Mouse (Mus musculus) limb, embryonic 11.5 days (tissue): ENCODE data around the gene Oosp1. TPM values are rescaled to one million over a fixed set of nuclear protein-coding genes. Genes with fewer than 3 reads are reported as not detected.

Experiments used
- ATAC-seq: fragments of 200-750 bp; cut with Nextera tagmentation; 2 replicates; pipeline ENCODE4 v1.8.0; 2017; ENCODE audit warnings: low read depth; ENCODE audit not compliant: insufficient number of reproducible peaks, low FRiP score, low TSS enrichment
- DNase-seq: peaks from one replicate; pipeline ENCODE4 v3.0.0-alpha.2; 2015; ENCODE audit warnings: low spot score
- H3K27ac ChIP-seq: fragments of 300-500 bp; sonication (generic); replicated peaks from 2 replicates; pipeline ENCODE4 v1.5.1; 2014; ENCODE audit warnings: low read depth, mild to moderate bottlenecking, low read length
- H3K27me3 ChIP-seq: fragments of 300-500 bp; sonication (generic); 2 replicates; pipeline ENCODE4 v1.6.1; 2014; ENCODE audit warnings: mild to moderate bottlenecking, low read length, mixed read lengths; ENCODE audit not compliant: control insufficient read depth, insufficient read depth
- H3K36me3 ChIP-seq: fragments of 300-500 bp; sonication (generic); 2 replicates; pipeline ENCODE4 v1.6.1; 2014; ENCODE audit warnings: mild to moderate bottlenecking, low read length, moderate library complexity, mixed read lengths; ENCODE audit not compliant: control insufficient read depth, insufficient read depth
- H3K4me1 ChIP-seq: fragments of 300-500 bp; sonication (generic); 2 replicates; pipeline ENCODE4 v1.6.1; 2014; ENCODE audit warnings: low read length, mixed read lengths; ENCODE audit not compliant: control insufficient read depth, insufficient read depth
- H3K4me2 ChIP-seq: fragments of 300-500 bp; sonication (generic); 2 replicates; pipeline ENCODE4 v1.6.1; 2014; ENCODE audit warnings: low read depth, mild to moderate bottlenecking, moderate library complexity; ENCODE audit not compliant: severe bottlenecking
- H3K4me3 ChIP-seq: fragments of 300-500 bp; sonication (generic); 2 replicates; pipeline ENCODE4 v1.5.1; 2014; ENCODE audit warnings: low read depth, low read length
- H3K9ac ChIP-seq: fragments of 300-500 bp; sonication (generic); 2 replicates; pipeline ENCODE4 v1.6.1; 2014; ENCODE audit warnings: mild to moderate bottlenecking, low read length
- H3K9me3 ChIP-seq: fragments of 300-500 bp; sonication (generic); 2 replicates; pipeline ENCODE4 v1.6.1; 2016; ENCODE audit warnings: low read length; ENCODE audit not compliant: control insufficient read depth
- whole genome bisulfite sequencing: fragments of 180-500 bp; shearing (Covaris S2); extraction: QIAGEN DNeasy Blood & Tissue Kit; methylation state at CpG from one replicate; pipeline ENCODE4 v1.1.7; 2014; 5-methylcytosine and 5-hydroxymethylcytosine counted together
- polyA plus RNA-seq: library from polyadenylated mRNA; unstranded; fragments of >200 nt; fragmentation: Nextera tagmentation; extraction: Ambion mirVana; gene quantifications from 2 replicates; pipeline ENCODE4 v1.2.1, GENCODE M21; 2014

Gene Oosp1
- polyA plus RNA-seq, 1 experiment from 2014 or later = not detected

DNA sequence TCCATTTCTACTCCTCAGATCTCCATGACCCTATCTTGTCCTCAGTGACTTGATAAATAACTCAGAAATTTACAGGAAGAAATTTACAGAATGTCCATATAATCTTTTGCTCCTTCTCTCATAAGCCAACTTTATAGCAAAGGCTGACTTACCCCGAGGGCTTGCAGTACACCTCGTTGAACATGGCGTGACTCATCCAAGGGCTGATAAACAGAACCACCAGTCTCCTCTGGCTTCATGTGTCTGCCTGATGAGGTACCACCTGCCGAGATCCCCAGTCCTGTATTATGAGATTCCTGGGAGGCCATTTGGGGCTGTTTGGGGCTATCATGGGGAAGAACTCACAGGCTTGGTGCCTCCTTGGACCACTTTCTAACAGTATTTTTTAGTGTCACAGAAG is 51.9 kb downstream of the Oosp1 start:
- Histone ChIP-seq H3K9me3 (no peaks in the 10 kb centered on the region), H3K27me3 (no peaks in the 10 kb centered on the region), H3K9ac (no peak overlapping the region), H3K4me1 (no peaks in the 10 kb centered on the region), H3K4me2 (no peak overlapping the region), H3K27ac (no peak overlapping the region), H3K36me3 (no peaks in the 10 kb centered on the region), H3K4me3 (no peak overlapping the region)
- no peak for ATAC-seq
- no peak for DNase-seq
- 81% methylated on average over 4 of the region's 4 CpGs for WGBS

DNA sequence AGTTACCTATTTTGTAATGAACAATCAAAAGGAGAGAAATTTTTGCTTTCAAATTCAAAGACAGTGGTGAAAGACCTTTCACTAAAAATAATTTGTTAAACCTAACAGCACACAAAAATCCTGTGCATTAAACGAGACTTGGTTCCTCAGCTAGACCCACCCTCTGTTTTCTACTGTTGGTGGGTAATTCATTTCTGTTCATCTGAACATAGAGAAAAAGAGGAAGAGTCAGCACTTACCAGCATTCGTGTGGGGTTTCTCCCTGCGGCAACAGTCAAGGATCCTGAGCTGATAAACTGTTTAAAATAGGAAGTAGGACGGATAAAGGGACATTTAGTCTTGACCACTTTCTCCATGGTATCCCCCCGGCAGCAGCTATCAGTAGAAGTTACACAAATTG is 55.4 kb downstream of the Oosp1 start:
- no peaks in the 10 kb centered on the region for H3K27me3 ChIP-seq
- no peaks in the 10 kb centered on the region for H3K36me3 ChIP-seq
- no peaks in the 10 kb centered on the region for H3K4me1 ChIP-seq
- ATAC-seq (no peak), DNase-seq (no peak)
- H3K27ac ChIP-seq = no peak overlapping the region
- 84% methylated on average over 5 of the region's 5 CpGs for WGBS
- H3K9me3 ChIP-seq = no peaks in the 10 kb centered on the region
- no peak overlapping the region for H3K9ac ChIP-seq
- no peak overlapping the region for H3K4me3 ChIP-seq
- no peak overlapping the region for H3K4me2 ChIP-seq

GRCm38 (mm10) chr19:11634330-11634729 is 56.6 kb downstream of the Oosp1 start:
- Histone ChIP-seq H3K36me3 (no peaks in the 10 kb centered on the region), H3K4me2 (no peak overlapping the region), H3K4me3 (no peak overlapping the region), H3K27me3 (no peaks in the 10 kb centered on the region), H3K27ac (no peak overlapping the region), H3K9ac (no peak overlapping the region), H3K9me3 (no peaks in the 10 kb centered on the region), H3K4me1 (no peaks in the 10 kb centered on the region)
- 94% methylated on average over 2 of the region's 2 CpGs for WGBS
- no peak for ATAC-seq
- no peak for DNase-seq

DNA sequence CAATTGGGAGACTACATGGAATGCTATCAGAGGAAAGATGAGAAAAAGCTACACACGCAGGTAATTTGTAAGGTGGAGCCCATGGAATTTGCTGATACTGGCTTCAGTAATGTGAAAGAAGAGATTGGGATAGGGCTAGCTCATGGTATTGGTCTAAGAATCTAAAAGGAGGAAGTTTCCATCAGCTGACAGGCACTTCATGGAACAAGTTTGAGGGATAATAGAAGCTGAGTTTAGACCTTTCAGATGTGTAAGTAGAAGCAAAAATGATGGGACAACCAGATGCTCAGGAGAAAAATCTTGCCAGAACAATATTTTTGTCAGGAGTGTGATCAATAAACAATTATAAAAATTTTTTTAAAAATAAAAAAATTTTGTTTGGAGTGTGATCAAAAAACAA is 57.2 kb downstream of the Oosp1 start:
- 92% methylated on average over 1 of the region's 1 CpGs for WGBS

GRCm38 (mm10) chr19:11625231-11625630 is 65.7 kb downstream of the Oosp1 start:
- Histone ChIP-seq H3K9me3 (no peaks in the 10 kb centered on the region), H3K9ac (no peak overlapping the region), H3K4me2 (no peak overlapping the region), H3K4me1 (no peaks in the 10 kb centered on the region), H3K4me3 (no peak overlapping the region), H3K27me3 (no peaks in the 10 kb centered on the region), H3K27ac (no peak overlapping the region), H3K36me3 (no peaks in the 10 kb centered on the region)
- DNase-seq = no peak
- WGBS = 72% methylated on average over 5 of the region's 5 CpGs
- no peak for ATAC-seq

More for the DNA sequence above, 57.2 kb downstream of the Oosp1 start:
- Histone ChIP-seq H3K36me3 (no peaks in the 10 kb centered on the region), H3K27me3 (no peaks in the 10 kb centered on the region), H3K4me2 (no peak overlapping the region), H3K9ac (no peak overlapping the region), H3K27ac (no peak overlapping the region), H3K9me3 (no peaks in the 10 kb centered on the region), H3K4me3 (no peak overlapping the region), H3K4me1 (no peaks in the 10 kb centered on the region)
- no peak for ATAC-seq
- no peak for DNase-seq

DNA sequence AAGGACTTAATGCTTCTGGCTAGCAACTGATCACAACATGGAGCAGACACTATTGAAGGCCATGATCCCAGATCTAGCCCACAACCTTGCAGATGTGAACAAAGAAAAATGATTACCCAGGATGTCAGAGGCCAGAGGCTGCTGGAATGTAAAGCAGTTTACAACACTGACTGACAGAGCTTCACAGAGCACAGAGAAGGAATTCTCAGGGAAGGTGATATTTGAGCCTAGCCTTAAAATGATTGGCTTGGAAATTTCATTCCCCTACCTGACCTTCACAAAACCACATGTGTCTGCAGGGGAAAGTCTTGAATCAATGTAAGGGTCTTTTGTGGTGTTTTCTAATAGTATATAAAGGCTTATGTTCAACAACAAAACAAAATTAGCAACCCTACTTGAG is 66.2 kb downstream of the Oosp1 start:
- Histone ChIP-seq H3K27me3 (no peaks in the 10 kb centered on the region), H3K4me3 (no peak overlapping the region), H3K4me1 (no peaks in the 10 kb centered on the region), H3K4me2 (no peak overlapping the region), H3K36me3 (no peaks in the 10 kb centered on the region), H3K9ac (no peak overlapping the region), H3K9me3 (no peaks in the 10 kb centered on the region), H3K27ac (no peak overlapping the region)
- ATAC-seq (no peak), DNase-seq (no peak)

DNA sequence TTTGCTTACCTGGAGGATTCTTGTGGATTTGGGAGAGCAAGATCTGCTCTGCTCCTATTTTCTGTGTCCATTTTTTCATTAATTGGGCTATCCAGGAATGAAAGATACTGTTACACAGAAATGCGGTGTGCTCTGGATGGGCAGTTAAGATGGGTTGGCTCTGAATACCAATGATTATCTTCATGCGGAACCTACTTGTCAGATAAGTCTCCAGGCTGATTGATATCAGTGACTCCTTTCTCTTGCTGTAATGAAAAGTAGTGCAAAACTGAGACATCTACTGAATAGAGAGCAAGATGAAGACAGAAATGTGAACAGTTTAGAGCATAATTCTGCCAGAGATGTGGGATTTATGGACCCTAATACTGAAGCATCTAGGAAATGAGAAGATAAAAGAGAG is 67.4 kb downstream of the Oosp1 start, which contains the start of gene Ms4a2:
TSS of gene Ms4a2 (minus strand) at position 169 of the 400 bp plus-strand sequence.
- no peak within 1 kb of the TSS for H3K4me2 ChIP-seq
- H3K4me1 ChIP-seq = no peaks in the 10 kb centered on the region
- H3K27ac ChIP-seq = no peak within 1 kb of the TSS
- H3K27me3 ChIP-seq = no peaks in the 10 kb centered on the region
- no peak within 1 kb of the TSS for H3K4me3 ChIP-seq
- no peaks in the 10 kb centered on the region for H3K36me3 ChIP-seq
- ATAC-seq (no peak), DNase-seq (no peak)
- H3K9me3 ChIP-seq = no peaks in the 10 kb centered on the region
- 87% methylated on average over 2 of the region's 2 CpGs for WGBS
- H3K9ac ChIP-seq = no peak within 1 kb of the TSS

- H3K4me3 ChIP-seq = no peak overlapping the region
- ATAC-seq = no peak
- H3K36me3 ChIP-seq = no peaks in the 10 kb centered on the region
- no peak for DNase-seq
- H3K27ac ChIP-seq = no peak overlapping the region
- H3K4me2 ChIP-seq = no peak overlapping the region
- no peaks in the 10 kb centered on the region for H3K4me1 ChIP-seq
- H3K9me3 ChIP-seq = no peaks in the 10 kb centered on the region
- no peak overlapping the region for H3K9ac ChIP-seq
- H3K27me3 ChIP-seq = no peaks in the 10 kb centered on the region
Observed at GRCm38 (mm10) chr19:11617983-11618382, 73.0 kb downstream of the Oosp1 start.
